Comparison of ENCODE assay signal across 32 mouse cellular contexts in genomic region chr1:36525774-36526173, GRCm38 (mm10). TPM values are rescaled to one million over a fixed set of nuclear protein-coding genes. Genes with fewer than 3 reads are reported as not detected.
"Had no signal": no experiment of that assay in that cellular context is flagged by ENCODE, and none has a peak within 500 bp of the region (broad histone marks: within the 10 kb centered on the region; RNA-seq: fewer than 3 reads in every experiment).

No protein-coding gene starts in this region.

- DNase-seq: gastrocnemius, postnatal 10 days; gastrocnemius, postnatal 25 days; heart, adult 18-20 months; heart, postnatal 10 days; heart, postnatal 4 days; kidney, adult 18-20 months; kidney, adult 8-10 months; kidney, postnatal 10 days; kidney, postnatal 25 days; kidney, postnatal 4 days; layer of hippocampus, adult 9-11 months; layer of hippocampus, postnatal 36 days; left cerebral cortex, postnatal 4 days had no signal

- H3K27ac ChIP-seq: heart, embryonic 10.5 days; hindbrain, embryonic 10.5 days; hindbrain, embryonic 12.5 days; hindbrain, embryonic 14.5 days; intestine, embryonic 15.5 days; layer of hippocampus, adult 2 months; limb, embryonic 13.5 days; limb, embryonic 15.5 days; liver, embryonic 14.5 days had no signal

- H3K27me3 ChIP-seq: heart, embryonic 12.5 days; hindbrain, embryonic 12.5 days; intestine, embryonic 15.5 days; limb, embryonic 13.5 days; limb, embryonic 15.5 days had no signal

- H3K4me2 ChIP-seq: heart, embryonic 12.5 days; hindbrain, embryonic 12.5 days; hindbrain, embryonic 14.5 days; intestine, embryonic 15.5 days; limb, embryonic 13.5 days; limb, embryonic 15.5 days had no signal

- H3K9ac ChIP-seq: heart, embryonic 12.5 days; hindbrain, embryonic 12.5 days; hindbrain, embryonic 14.5 days; intestine, embryonic 15.5 days; limb, embryonic 13.5 days; limb, embryonic 15.5 days; liver, embryonic 14.5 days had no signal

- H3K4me1 ChIP-seq: heart, embryonic 10.5 days; hindbrain, embryonic 10.5 days had no signal

- H3K4me3 ChIP-seq: heart, embryonic 10.5 days; heart, embryonic 12.5 days; hindbrain, embryonic 10.5 days; hindbrain, embryonic 12.5 days; intestine, embryonic 15.5 days; layer of hippocampus, adult 2 months; limb, embryonic 13.5 days; limb, embryonic 15.5 days had no signal

- H3K9me3 ChIP-seq: heart, embryonic 10.5 days; heart, embryonic 12.5 days; hindbrain, embryonic 10.5 days; hindbrain, embryonic 12.5 days; intestine, embryonic 15.5 days; limb, embryonic 13.5 days; limb, embryonic 15.5 days had no signal

- ATAC-seq: hindbrain, embryonic 16.5 days; inflammation-experienced regulatory T-cells, adult 6 months; intestine, embryonic 15.5 days; intestine, postnatal 0 days had no signal

RNA-seq across cellular contexts. Expression of gene Gm42417, which starts 13.5 kb away (rescaled TPM):
- total RNA-seq: layer of hippocampus, adult 2 months; layer of hippocampus, postnatal 14 days; layer of hippocampus, postnatal 36 days; left cerebral cortex, adult 8-10 months; left cerebral cortex, postnatal 25 days; left cerebral cortex, postnatal 4 days had no signal
- polyA plus RNA-seq: frontal cortex, adult 2 months; heart, embryonic 14.5 days; heart, embryonic 16.5 days; hindbrain, embryonic 12.5 days; liver, embryonic 14.5 days had no signal
